Mouse (Mus musculus) liver, postnatal 0 days (tissue): ENCODE measurements at regions not wholly inside any gene's neighbourhood (a gene's known extent, or its start where the extent isn't known, plus 50 kb on each side); places are given as distances from the start of the nearest gene placed in this dataset.
"Not testable (repeated sequence)": the region's sequence is repeated elsewhere in the genome, so short reads cannot be mapped to it uniquely, and the experiment has no call there.

Experiments used
- CTCF ChIP-seq: sonication (generic); IDR thresholded peaks from 2 replicates; pipeline ENCODE4 v1.5.1; 2016; ENCODE audit warnings: antibody characterized with exemption, low read depth
- EP300 ChIP-seq: IDR thresholded peaks from 2 replicates; pipeline ENCODE4 v1.6.1; 2016; ENCODE audit warnings: antibody characterized with exemption, low read depth, mild to moderate bottlenecking

- not testable (repeated sequence) for TF ChIP-seq CTCF, EP300
These were observed 145.5 kb upstream of the Rab39b start for GRCm38 (mm10) chrX:75723542-75723941.
